9 mouse cellular contexts compared by ENCODE assay signal in genomic region chr15:80160726-80161125, GRCm38 (mm10). TPM values are rescaled to one million over a fixed set of nuclear protein-coding genes. Genes with fewer than 3 reads are reported as not detected.
A peak's percentile ranks its signal among the peaks of the same experiment; 100 is the strongest.
DNase-seq lines count a peak whose midpoint lies in the region; ATAC-seq lines count a peak whose summit lies in the region.
"Had no signal": no experiment of that assay in that cellular context is flagged by ENCODE, and none has a peak within 500 bp of the region (broad histone marks: within the 10 kb centered on the region; RNA-seq: fewer than 3 reads in every experiment).

No protein-coding gene starts in this region.

- no peak for ATAC-seq in heart, embryonic 12.5 days (ENCODE audit: insufficient number of reproducible peaks, low FRiP score)
- no peak for ATAC-seq in lung, embryonic 15.5 days (ENCODE audit: borderline replicate concordance, extremely low read depth, low FRiP score, low TSS enrichment)
- ATAC-seq in stomach, embryonic 14.5 days (ENCODE audit: insufficient number of reproducible peaks, insufficient read depth, low FRiP score, low read depth), result no peak

- peaks cover 22% of the 10 kb centered on the region for H3K4me1 ChIP-seq in heart, embryonic 12.5 days (replicated peaks)
- peaks cover 27% of the 10 kb centered on the region for H3K4me1 ChIP-seq in lung, embryonic 15.5 days
- peaks cover 11% of the 10 kb centered on the region; the same call in 1 of the 2 replicates for H3K4me1 ChIP-seq in stomach, embryonic 14.5 days (ENCODE audit: control insufficient read depth, insufficient read depth, low read length)

- peak; percentile 46 to 63 for DNase-seq in heart, adult 18-20 months
- DNase-seq in lung, postnatal 10 days, result no peak
- DNase-seq in fibroblast of lung, adult 2 months (ENCODE audit: low read depth), result peak; percentile 25
- DNase-seq in embryo, embryonic 10 days (ENCODE audit: low spot score), result no peak
- DNase-seq in left cerebral cortex, adult 8-10 months (ENCODE audit: low spot score in 2 of 2), result no peak
- DNase-seq: right cerebral cortex, postnatal 14 days had no signal

- WGBS in heart, embryonic 12.5 days, result 92% methylated on average over 4 of the region's 4 CpGs
- WGBS in lung, embryonic 15.5 days, result 88% methylated on average over 4 of the region's 4 CpGs
- 88% methylated on average over 4 of the region's 4 CpGs for WGBS in stomach, embryonic 14.5 days

- H3K27me3 ChIP-seq in heart, embryonic 12.5 days (replicated peaks), result no peaks in the 10 kb centered on the region
- no peaks in the 10 kb centered on the region for H3K27me3 ChIP-seq in lung, embryonic 15.5 days
- no peaks in the 10 kb centered on the region for H3K27me3 ChIP-seq in stomach, embryonic 14.5 days (ENCODE audit: control insufficient read depth, insufficient read depth, low read length)

- H3K4me2 ChIP-seq in heart, embryonic 12.5 days, result no peak overlapping the region
- no peak overlapping the region for H3K4me2 ChIP-seq in lung, embryonic 15.5 days
- no peak overlapping the region for H3K4me2 ChIP-seq in stomach, embryonic 14.5 days (replicated peaks; ENCODE audit: low read depth, low read length)

- H3K9ac ChIP-seq in heart, embryonic 12.5 days, result no peak overlapping the region
- H3K9ac ChIP-seq in lung, embryonic 15.5 days, result no peak overlapping the region
- no peak overlapping the region for H3K9ac ChIP-seq in stomach, embryonic 14.5 days (replicated peaks; ENCODE audit: low read depth, low read length)

- no peak overlapping the region for H3K4me3 ChIP-seq in heart, embryonic 12.5 days
- no peak overlapping the region for H3K4me3 ChIP-seq in lung, embryonic 15.5 days
- no peak overlapping the region for H3K4me3 ChIP-seq in stomach, embryonic 14.5 days (ENCODE audit: low read depth, low read length)

- no peak overlapping the region for H3K27ac ChIP-seq in heart, embryonic 12.5 days (ENCODE audit: poor library complexity, severe bottlenecking)
- peak overlapping the region; percentile 88 for H3K27ac ChIP-seq in lung, embryonic 15.5 days
- H3K27ac ChIP-seq in stomach, embryonic 14.5 days (ENCODE audit: low read length), result peak overlapping the region; percentile 95; the same call in 1 of the 2 replicates

- H3K36me3 ChIP-seq in heart, embryonic 12.5 days, result peaks cover 77% of the 10 kb centered on the region
- peaks cover 50% of the 10 kb centered on the region for H3K36me3 ChIP-seq in lung, embryonic 15.5 days
- peaks cover 39% of the 10 kb centered on the region for H3K36me3 ChIP-seq in stomach, embryonic 14.5 days (ENCODE audit: control insufficient read depth, insufficient read depth, low read length)

- no peaks in the 10 kb centered on the region for H3K9me3 ChIP-seq in heart, embryonic 12.5 days (replicated peaks)
- no peaks in the 10 kb centered on the region for H3K9me3 ChIP-seq in lung, embryonic 15.5 days
- no peaks in the 10 kb centered on the region for H3K9me3 ChIP-seq in stomach, embryonic 14.5 days (ENCODE audit: control insufficient read depth, low read depth, low read length)

RNA-seq across cellular contexts. Expression of gene Mgat3, which starts 12.8 kb away (rescaled TPM):
- 1 to 10 TPM; 4.3 to 5.2 TPM for total RNA-seq in heart, adult 18-20 months (2021)
- polyA plus RNA-seq in heart, embryonic 12.5 days (2016; fragmentation: Nextera tagmentation; extraction: Ambion mirVana), result 1.4 TPM in 2 replicates
- polyA plus RNA-seq in lung, embryonic 15.5 days (2015; fragmentation: Nextera tagmentation; extraction: Ambion mirVana), result 4.9 and 5.2 TPM in 2 replicates
- 12.8 and 13.7 TPM in 2 replicates for polyA plus RNA-seq in stomach, embryonic 14.5 days (2014; fragmentation: Nextera tagmentation; extraction: Ambion mirVana)
- 100 to 1,000 TPM; 118 to 134 (median 124) TPM for total RNA-seq in left cerebral cortex, adult 8-10 months (2022)

RNA-seq across cellular contexts. Expression of gene Tab1, which starts 27.8 kb away (rescaled TPM):
- 10 to 100 TPM; 14.8 to 18.4 TPM for total RNA-seq in heart, adult 18-20 months (2021)
- 30.5 TPM in 2 replicates for polyA plus RNA-seq in heart, embryonic 12.5 days (2016; fragmentation: Nextera tagmentation; extraction: Ambion mirVana)
- 33.0 and 34.6 TPM in 2 replicates for polyA plus RNA-seq in lung, embryonic 15.5 days (2015; fragmentation: Nextera tagmentation; extraction: Ambion mirVana)
- polyA plus RNA-seq in stomach, embryonic 14.5 days (2014; fragmentation: Nextera tagmentation; extraction: Ambion mirVana), result 32.2 and 34.9 TPM in 2 replicates
- total RNA-seq in left cerebral cortex, adult 8-10 months (2022), result 10 to 100 TPM; 24.4 to 30.0 (median 26.9) TPM

Comparison
In these comparisons a context has a peak if more than half of its experiments do, and no peak if none do; other contexts are left out.
1. DNase-seq: peak in heart, adult 18-20 months (2 of 2) and fibroblast of lung, adult 2 months (single experiment); none in lung, postnatal 10 days (single experiment), embryo, embryonic 10 days (single experiment) and left cerebral cortex, adult 8-10 months (0 of 2).